Mouse (Mus musculus): ENCODE measurements around the gene Olfr295. TPM values are rescaled to one million over a fixed set of nuclear protein-coding genes. Genes with fewer than 3 reads are reported as not detected.

The Olfr295 gene
- polyA plus RNA-seq (2017; shearing (Covaris generic)), result under 1 TPM in 1 of 2 experiments, not detected in 1; 0.04 TPM

DNA sequence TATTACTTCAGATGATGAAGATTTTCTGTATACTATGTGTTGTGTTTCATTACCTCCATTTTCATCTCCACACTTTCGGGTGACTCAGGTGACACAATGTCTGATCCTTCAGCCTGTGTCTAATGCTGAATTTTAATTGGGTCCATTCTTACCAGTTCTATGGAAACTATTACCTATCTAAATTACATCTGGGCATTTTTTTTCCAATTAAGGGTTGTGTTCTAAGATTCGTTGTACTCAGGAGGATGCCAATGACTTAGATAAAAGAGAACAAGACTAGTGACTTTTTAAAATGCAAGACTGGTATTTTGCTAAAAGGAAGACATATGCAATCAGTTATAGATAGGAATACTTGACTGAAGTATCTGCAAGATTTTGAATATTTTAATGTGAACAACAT is at the start of gene Olfr295:
Olfr295 (plus strand) TSS at position 301 of the 400 bp plus-strand sequence.

GRCm38 (mm10) chr7:86616543-86616942 is 32.9 kb downstream of the Olfr295 start, which contains the start of gene Olfr294:
Olfr294 (minus strand) TSS chr7:86616643.

Other genes starting within 250 kb of the Olfr295 start
- gene Olfr307, start 246.3 kb upstream of the Olfr295 start, polyA plus RNA-seq (2017; shearing (Covaris generic)), result under 1 TPM; 0.06 to 0.07 TPM
- gene Olfr305, start 216.9 kb upstream of the Olfr295 start, polyA plus RNA-seq (2017; shearing (Covaris generic)), result not detected
- gene Olfr304, start 197.2 kb upstream of the Olfr295 start, polyA plus RNA-seq (2017; shearing (Covaris generic)), result not detected
- not detected for gene Olfr303, start 186.1 kb upstream of the Olfr295 start, polyA plus RNA-seq (2017; shearing (Covaris generic))
- gene Olfr301, start 180.0 kb upstream of the Olfr295 start, polyA plus RNA-seq (2017; shearing (Covaris generic)), result not detected
- gene Olfr299, start 123.9 kb upstream of the Olfr295 start, polyA plus RNA-seq (2017; shearing (Covaris generic)), result not detected
- not detected for gene Olfr298, start 91.4 kb upstream of the Olfr295 start, polyA plus RNA-seq (2017; shearing (Covaris generic))
- gene Olfr297, start 63.9 kb upstream of the Olfr295 start, polyA plus RNA-seq (2017; shearing (Covaris generic)), result not detected
- not detected for gene Olfr294, start 32.8 kb downstream of the Olfr295 start, polyA plus RNA-seq (2017; shearing (Covaris generic))
- under 1 TPM in 1 of 2 experiments, not detected in 1; 0.16 TPM for gene Olfr293, start 65.2 kb downstream of the Olfr295 start, polyA plus RNA-seq (2017; shearing (Covaris generic))
- gene Olfr292, start 104.5 kb downstream of the Olfr295 start, polyA plus RNA-seq (2017; shearing (Covaris generic)), result under 1 TPM in 1 of 2 experiments, not detected in 1; 0.16 TPM
- not detected for gene Folh1, start 192.1 kb downstream of the Olfr295 start, polyA plus RNA-seq (2017; shearing (Covaris generic))
- under 1 TPM; 0.06 to 0.14 TPM for gene Vmn2r77, start 211.2 kb downstream of the Olfr295 start, polyA plus RNA-seq (2017; shearing (Covaris generic))